In genomic region chr1:132032172-132032571, GRCm38 (mm10) we compare ENCODE assay signal across 13 mouse cellular contexts.
"Had no signal": no experiment of that assay in that cellular context is flagged by ENCODE, and none has a peak within 500 bp of the region (broad histone marks: within the 10 kb centered on the region; RNA-seq: fewer than 3 reads in every experiment).

No protein-coding gene starts in this region.

- H3K4me3 ChIP-seq: neural tube, embryonic 13.5 days; neural tube, embryonic 15.5 days; stomach, embryonic 15.5 days had no signal

- H3K9ac ChIP-seq: neural tube, embryonic 13.5 days; neural tube, embryonic 15.5 days; stomach, embryonic 15.5 days had no signal

- H3K27ac ChIP-seq: neural tube, embryonic 13.5 days; neural tube, embryonic 15.5 days; stomach, embryonic 15.5 days; stomach, postnatal 0 days had no signal

- H3K27me3 ChIP-seq: neural tube, embryonic 13.5 days; neural tube, embryonic 15.5 days; stomach, embryonic 15.5 days had no signal

- H3K9me3 ChIP-seq: neural tube, embryonic 13.5 days; neural tube, embryonic 15.5 days; stomach, embryonic 15.5 days had no signal

- DNase-seq: retina, postnatal 1 day; right cerebral cortex, adult 18-20 months; right cerebral cortex, postnatal 14 days; right cerebral cortex, postnatal 25 days; right cerebral cortex, postnatal 4 days; spleen, adult 18-20 months; thymus, adult 18-20 months; thymus, adult 2 months; thymus, postnatal 36 days had no signal

- H3K4me1 ChIP-seq: neural tube, embryonic 13.5 days; neural tube, embryonic 15.5 days; stomach, embryonic 15.5 days had no signal

- H3K4me2 ChIP-seq: neural tube, embryonic 13.5 days; neural tube, embryonic 15.5 days; stomach, embryonic 15.5 days had no signal
